Mouse (Mus musculus): Measurements from ENCODE around the gene Mbnl1. TPM values are rescaled to one million over a fixed set of nuclear protein-coding genes. Genes with fewer than 3 reads are reported as not detected.

Mbnl1 gene
- total RNA-seq, 2 experiments from 2014 or later = 125 to 154 TPM

- no peak for DNase-seq (ENCODE audit: low spot score in 2 of 2)
- intact Hi-C loops (cut with DNase I) = loop anchor here (5.0 kb wide), 1 partner anchor 32 kb away; no protein-coding TSS in a partner anchor
These were observed 87.1 kb downstream of the Mbnl1 start for GRCm38 (mm10) chr3:60559762-60560161.

GRCm38 (mm10) chr3:60563529-60564243 lies 91.1 kb downstream of the Mbnl1 start:
- DNase-seq (ENCODE audit: low spot score in 2 of 2) = peak in 1 of 2 experiments; percentile 36
- intact Hi-C loops (cut with DNase I) = loop anchor here (5.0 kb wide), 1 partner anchor 36 kb away; no protein-coding TSS in a partner anchor

DNA sequence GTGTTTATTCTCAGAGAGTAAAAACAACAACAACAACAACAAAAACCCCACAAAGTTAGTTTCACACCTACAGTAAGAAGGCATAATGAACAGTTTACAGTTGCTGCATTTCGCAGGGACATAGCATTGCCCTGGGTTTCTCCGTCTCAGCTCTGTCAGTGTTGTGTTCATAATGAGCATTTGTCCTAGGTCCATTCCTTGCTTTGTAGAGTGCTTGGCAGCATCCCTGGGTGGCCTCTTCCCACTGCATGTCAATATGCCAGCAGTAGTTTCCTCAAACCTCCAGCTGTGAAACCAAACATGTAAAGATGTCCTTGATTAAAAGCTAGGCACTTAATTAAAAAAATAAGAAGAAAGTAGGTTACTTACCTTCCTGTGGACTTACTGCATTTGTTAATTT lies 91.6 kb downstream of the Mbnl1 start:
- DNase-seq (ENCODE audit: low spot score in 2 of 2) = no peak
- intact Hi-C loops (cut with DNase I) = loop anchor here (5.0 kb wide), 1 partner anchor 37 kb away; no protein-coding TSS in a partner anchor

DNA sequence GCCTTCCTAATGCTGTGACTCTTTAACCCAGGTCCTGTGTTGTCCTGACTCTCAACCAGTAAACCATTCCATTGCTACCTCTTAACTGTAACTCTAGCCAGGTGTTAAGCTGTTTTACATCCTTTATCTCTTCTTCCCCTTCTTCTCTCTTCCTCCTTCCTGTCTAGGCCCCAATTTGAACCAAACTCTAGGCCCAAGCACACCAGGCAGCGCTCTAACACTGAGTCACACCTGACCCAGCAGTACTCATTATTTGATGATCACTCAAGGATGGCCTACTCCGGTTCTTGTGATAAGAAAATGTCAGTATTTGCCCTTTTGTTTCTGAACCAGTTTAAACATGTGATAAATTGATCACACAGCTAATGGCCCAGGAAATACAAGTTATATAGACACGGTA lies 92.6 kb downstream of the Mbnl1 start:
- intact Hi-C loops (cut with DNase I) = no loop called here
- no peak for DNase-seq (ENCODE audit: low spot score in 2 of 2)

GRCm38 (mm10) chr3:60565950-60566349 lies 93.3 kb downstream of the Mbnl1 start:
- intact Hi-C loops (cut with DNase I) = no loop called here
- no peak for DNase-seq (ENCODE audit: low spot score in 2 of 2)

DNA sequence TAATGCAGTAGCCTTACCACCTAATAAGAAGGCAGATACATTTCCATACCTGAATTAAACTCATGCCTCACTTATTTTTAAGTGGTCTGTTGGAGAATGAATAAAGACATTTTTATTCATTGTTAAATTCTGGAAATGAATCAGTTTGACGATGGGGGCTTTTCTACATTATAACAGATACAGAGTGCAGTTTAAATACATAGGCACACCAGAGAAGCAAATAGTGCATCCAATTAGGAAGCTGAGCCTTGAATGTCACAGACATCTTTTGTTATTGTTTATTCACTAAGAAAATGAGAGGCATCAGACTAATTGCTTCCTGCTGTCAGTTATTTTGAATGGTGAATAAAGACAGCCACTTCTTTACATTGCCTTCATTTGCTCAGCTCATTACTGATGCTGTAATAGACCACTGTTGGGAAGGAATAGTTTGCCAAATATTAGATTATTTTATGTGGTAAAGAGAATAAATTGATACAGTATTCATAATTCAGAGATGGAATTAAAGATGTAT lies 95.6 kb downstream of the Mbnl1 start:
- intact Hi-C loops (cut with DNase I) = no loop called here
- DNase-seq (ENCODE audit: low spot score in 2 of 2) = no peak

DNA sequence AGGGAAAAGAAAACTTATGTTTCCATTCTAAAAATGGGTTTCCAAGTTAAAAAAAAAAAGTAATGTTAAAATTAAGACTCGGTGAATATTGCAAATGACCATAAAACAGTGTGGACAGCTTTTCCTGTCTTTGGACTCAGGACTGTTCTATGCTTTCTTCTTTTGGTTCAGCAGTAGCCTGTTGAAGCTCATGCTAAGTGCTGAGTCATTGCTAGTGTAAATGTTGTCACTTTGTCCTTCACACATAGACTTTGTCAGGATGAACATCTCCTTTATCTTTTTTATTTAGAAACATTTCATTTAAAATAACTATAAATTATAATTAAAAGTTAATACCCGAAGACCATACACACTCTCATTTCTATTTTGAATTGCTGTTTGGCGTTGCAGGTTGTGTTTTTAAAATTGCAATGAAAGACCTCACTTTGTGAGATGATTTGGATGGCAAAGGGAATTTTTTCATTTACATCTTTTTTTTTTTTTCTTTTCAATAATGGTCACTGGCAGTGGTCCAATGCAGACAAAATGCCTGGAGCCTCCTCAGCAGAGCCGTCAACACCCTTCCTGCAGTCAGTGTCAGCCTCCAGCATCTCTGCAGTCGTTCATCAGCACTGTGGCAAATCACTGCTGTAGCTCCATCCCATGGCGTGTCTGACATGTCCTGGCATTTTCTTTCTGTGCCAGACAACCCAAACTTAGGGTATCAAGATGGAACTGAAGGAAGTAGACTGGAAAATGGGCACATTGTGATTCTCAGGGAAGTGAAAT lies 96.4 kb downstream of the Mbnl1 start:
- DNase-seq (ENCODE audit: low spot score in 2 of 2) = no peak

GRCm38 (mm10) chr3:60569781-60570180 lies 97.2 kb downstream of the Mbnl1 start:
- DNase-seq (ENCODE audit: low spot score in 2 of 2) = no peak
- intact Hi-C loops (cut with DNase I) = no loop called here

More for the DNA sequence above, 96.4 kb downstream of the Mbnl1 start:
- intact Hi-C loops (cut with DNase I) = no loop called here

GRCm38 (mm10) chr3:60570491-60571022 lies 97.9 kb downstream of the Mbnl1 start:
- DNase-seq (ENCODE audit: low spot score in 2 of 2) = no peak
- intact Hi-C loops (cut with DNase I) = no loop called here

GRCm38 (mm10) chr3:60571493-60571892 lies 98.9 kb downstream of the Mbnl1 start:
- no peak for DNase-seq (ENCODE audit: low spot score in 2 of 2)
- intact Hi-C loops (cut with DNase I) = no loop called here

DNA sequence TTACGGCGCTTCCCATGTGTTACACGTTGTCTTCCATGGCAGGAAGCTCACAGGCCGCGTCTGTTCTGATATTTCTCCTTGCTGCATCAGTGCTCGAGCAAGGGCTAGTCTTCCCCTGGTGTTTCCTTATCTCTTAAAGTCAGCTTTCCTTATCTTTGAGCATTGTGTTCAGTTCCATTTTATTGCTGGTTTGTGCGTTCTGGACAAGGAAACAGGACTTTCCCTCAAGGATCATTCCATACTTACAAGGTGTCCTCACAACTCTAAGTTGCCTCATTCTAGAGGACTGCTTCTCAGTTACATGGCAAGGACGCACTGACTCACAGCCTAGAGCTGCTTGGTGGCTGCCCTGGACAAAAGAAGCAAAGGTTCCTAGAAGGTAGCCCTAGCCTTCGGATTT lies 101.6 kb downstream of the Mbnl1 start:
- no peak for DNase-seq (ENCODE audit: low spot score in 2 of 2)
- intact Hi-C loops (cut with DNase I) = no loop called here

- intact Hi-C loops (cut with DNase I) = no loop called here
- no peak for DNase-seq (ENCODE audit: low spot score in 2 of 2)
These were observed 102.4 kb downstream of the Mbnl1 start for GRCm38 (mm10) chr3:60574849-60575524.

DNA sequence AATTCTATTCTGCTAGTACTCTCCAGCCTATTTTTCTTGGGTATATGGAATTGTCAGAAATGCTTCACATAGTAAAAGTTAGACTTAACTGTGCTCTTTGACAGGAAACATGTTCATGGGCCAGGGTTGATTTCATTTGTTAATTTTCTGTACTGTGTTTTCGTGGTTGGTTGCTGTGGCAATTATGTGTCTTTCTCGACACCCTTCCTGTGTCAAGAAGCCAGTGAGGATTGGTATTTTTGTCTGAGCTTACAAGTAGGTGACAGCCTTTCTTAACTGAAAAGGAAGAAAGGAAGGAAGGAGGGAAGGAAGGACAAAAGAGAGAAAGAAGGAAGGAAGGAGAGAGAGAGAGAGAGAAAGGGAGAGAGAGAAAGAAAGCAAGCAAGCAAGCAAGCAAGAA lies 103.3 kb downstream of the Mbnl1 start:
- intact Hi-C loops (cut with DNase I) = no loop called here

GRCm38 (mm10) chr3:60576366-60577046 lies 103.9 kb downstream of the Mbnl1 start:
- DNase-seq (ENCODE audit: low spot score in 2 of 2) = no peak
- intact Hi-C loops (cut with DNase I) = no loop called here

More for the DNA sequence above, 103.3 kb downstream of the Mbnl1 start:
- DNase-seq (ENCODE audit: low spot score in 2 of 2) = no peak

DNA sequence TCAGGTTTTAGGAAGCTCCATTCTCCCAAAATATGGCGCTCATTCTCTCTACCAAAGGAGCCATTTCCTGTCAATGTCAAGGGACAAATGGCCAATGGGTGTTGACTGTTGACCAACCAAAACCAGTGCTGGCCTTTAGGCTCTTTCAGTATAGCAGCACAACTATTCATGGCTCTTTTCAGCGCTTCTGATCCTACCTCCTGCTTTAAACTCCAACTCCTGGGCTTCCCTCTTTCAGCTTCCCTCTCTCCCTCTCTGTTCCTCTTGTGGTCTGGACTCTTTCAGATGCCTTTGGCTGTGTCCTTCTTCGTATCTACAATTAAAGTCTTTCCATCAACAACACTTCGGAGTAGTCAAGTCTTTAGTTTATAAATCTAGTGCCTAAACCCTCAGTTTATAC lies 107.2 kb downstream of the Mbnl1 start:
- DNase-seq (ENCODE audit: low spot score in 2 of 2) = no peak
- intact Hi-C loops (cut with DNase I) = loop anchor here (5.0 kb wide), 1 partner anchor 78 kb away; no protein-coding TSS in a partner anchor

DNA sequence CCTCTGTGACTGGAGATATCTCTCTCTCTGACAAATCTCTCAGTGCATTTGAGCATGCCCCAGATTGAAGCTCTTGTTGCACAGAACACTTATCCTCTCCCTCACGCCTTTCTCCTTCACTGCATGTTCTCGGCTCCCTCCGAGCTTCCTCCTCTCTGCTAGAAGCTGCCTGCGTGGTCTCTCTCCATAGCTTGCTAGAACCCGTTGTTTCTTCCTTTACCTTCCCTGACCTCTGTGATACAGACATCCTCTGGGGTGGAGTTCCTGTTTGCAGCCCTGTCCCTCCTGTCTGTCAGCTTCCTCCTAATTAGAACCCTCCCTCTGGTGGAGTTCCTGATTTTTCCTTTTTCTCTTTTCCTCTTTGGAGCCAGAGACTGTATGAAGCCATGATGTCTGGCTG lies 108.1 kb downstream of the Mbnl1 start:
- DNase-seq (ENCODE audit: low spot score in 2 of 2) = no peak
- intact Hi-C loops (cut with DNase I) = loop anchor here (5.0 kb wide), 1 partner anchor 78 kb away; no protein-coding TSS in a partner anchor

- DNase-seq (ENCODE audit: low spot score in 2 of 2) = no peak
- intact Hi-C loops (cut with DNase I) = loop anchor here (5.0 kb wide), 1 partner anchor 80 kb away; no protein-coding TSS in a partner anchor
These were observed 109.5 kb downstream of the Mbnl1 start for GRCm38 (mm10) chr3:60582154-60582553.

DNA sequence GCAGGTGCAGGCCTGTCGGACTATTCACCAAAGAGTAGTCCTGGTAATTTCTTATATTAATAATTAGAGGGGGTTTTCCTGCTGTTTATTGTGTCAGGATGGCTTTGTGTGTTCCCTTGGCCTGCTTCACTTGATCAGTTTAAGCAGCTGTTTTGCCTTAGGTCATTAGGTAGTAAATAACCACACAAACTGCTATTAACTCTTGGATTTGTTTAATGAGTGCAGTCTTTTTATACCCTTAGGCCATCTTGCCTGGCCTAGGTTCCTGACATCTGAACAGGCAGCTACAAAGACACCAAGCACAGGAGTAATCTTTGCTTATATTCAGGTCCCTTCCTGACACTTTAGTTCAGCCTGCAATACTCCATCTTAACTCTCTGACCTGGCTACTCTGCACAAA lies 110.0 kb downstream of the Mbnl1 start:
- intact Hi-C loops (cut with DNase I) = loop anchor here (5.0 kb wide), 1 partner anchor 80 kb away; no protein-coding TSS in a partner anchor
- DNase-seq (ENCODE audit: low spot score in 2 of 2) = no peak

DNA sequence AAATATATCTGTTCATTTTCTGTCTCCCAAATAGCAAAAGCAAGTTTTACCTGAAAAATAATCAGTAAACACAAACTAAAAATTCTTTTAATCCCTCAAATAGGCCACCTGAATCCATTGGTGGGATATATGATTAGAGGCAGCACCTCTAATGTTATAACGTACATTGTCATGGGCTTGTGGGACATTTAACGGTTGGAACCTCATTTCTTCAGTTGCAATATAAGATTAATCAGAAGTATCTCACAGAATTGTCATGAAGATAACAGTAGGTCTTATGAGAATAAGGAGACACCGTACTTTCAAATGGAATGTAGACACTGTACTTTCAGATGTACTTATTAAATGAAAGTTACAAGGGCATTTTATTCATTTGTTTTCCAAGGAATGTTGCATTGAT lies 112.1 kb downstream of the Mbnl1 start:
- intact Hi-C loops (cut with DNase I) = loop anchor here (5.0 kb wide), 1 partner anchor 82 kb away; no protein-coding TSS in a partner anchor

More for the DNA sequence above, 112.1 kb downstream of the Mbnl1 start:
- DNase-seq (ENCODE audit: low spot score in 2 of 2) = no peak

Data from left cerebral cortex, postnatal 36 days (tissue).